Mouse (Mus musculus) fat pad, adult 2 months (tissue): ENCODE results near the gene Gm20458.

Experiments used
- DNase-seq: peaks from one replicate; pipeline ENCODE4 v3.0.0-alpha.2; 2011; ENCODE audit warnings: low read depth, low spot score; ENCODE audit errors: extremely low read depth

Gene Gm20458

GRCm38 (mm10) chr2:164497691-164498268 lies 37.0 kb downstream of the Gm20458 start:
- DNase-seq = no peak

GRCm38 (mm10) chr2:164499317-164499716 lies 38.5 kb downstream of the Gm20458 start:
- DNase-seq = no peak

- no peak for DNase-seq
These were observed 39.7 kb downstream of the Gm20458 start for GRCm38 (mm10) chr2:164500511-164500910.

- no peak for DNase-seq
These were observed 44.2 kb downstream of the Gm20458 start for GRCm38 (mm10) chr2:164504919-164505318.

- no peak for DNase-seq
These were observed 45.0 kb downstream of the Gm20458 start for GRCm38 (mm10) chr2:164505619-164506347.

GRCm38 (mm10) chr2:164507811-164508210 lies 47.0 kb downstream of the Gm20458 start:
- DNase-seq = no peak

GRCm38 (mm10) chr2:164510621-164511190 lies 49.9 kb downstream of the Gm20458 start:
- DNase-seq = no peak

- no peak for DNase-seq
These were observed 51.5 kb downstream of the Gm20458 start for GRCm38 (mm10) chr2:164512121-164512909.

GRCm38 (mm10) chr2:164513389-164513788 lies 52.6 kb downstream of the Gm20458 start:
- peak; percentile 45 for DNase-seq

GRCm38 (mm10) chr2:164514916-164515315 lies 54.1 kb downstream of the Gm20458 start:
- no peak for DNase-seq

GRCm38 (mm10) chr2:164515897-164516296 lies 55.1 kb downstream of the Gm20458 start:
- DNase-seq = no peak

- no peak for DNase-seq
These were observed 55.8 kb downstream of the Gm20458 start for GRCm38 (mm10) chr2:164516592-164516991.

GRCm38 (mm10) chr2:164517485-164518221 lies 56.9 kb downstream of the Gm20458 start:
- DNase-seq = no peak

- peak; percentile 68 for DNase-seq
These were observed 57.8 kb downstream of the Gm20458 start for GRCm38 (mm10) chr2:164518266-164519170.

- no peak for DNase-seq
These were observed 58.4 kb downstream of the Gm20458 start for GRCm38 (mm10) chr2:164519171-164519526.

- DNase-seq = no peak
These were observed 60.0 kb downstream of the Gm20458 start for GRCm38 (mm10) chr2:164520782-164521181.

- no peak for DNase-seq
These were observed 61.1 kb downstream of the Gm20458 start for GRCm38 (mm10) chr2:164521841-164522240.

- no peak for DNase-seq
These were observed 61.5 kb downstream of the Gm20458 start for GRCm38 (mm10) chr2:164522280-164522679.

- no peak for DNase-seq
These were observed 62.6 kb downstream of the Gm20458 start for GRCm38 (mm10) chr2:164523301-164523773.

GRCm38 (mm10) chr2:164528557-164528956 lies 67.8 kb downstream of the Gm20458 start:
- no peak for DNase-seq
